Comparison of ENCODE assay signal across 7 mouse cellular contexts in genomic region chr6:134981231-134982062, GRCm38 (mm10). TPM values are rescaled to one million over a fixed set of nuclear protein-coding genes. Genes with fewer than 3 reads are reported as not detected.
DNase-seq lines count a peak whose midpoint lies in the region; ATAC-seq lines count a peak whose summit lies in the region.

Gene Apold1, plus strand, starts transcription at chr6:134981718.

- no peaks in the 10 kb centered on the region for H3K9me3 ChIP-seq in embryonic facial prominence, embryonic 12.5 days

- peaks cover 11% of the 10 kb centered on the region for H3K4me1 ChIP-seq in embryonic facial prominence, embryonic 12.5 days

- ATAC-seq in embryonic facial prominence, embryonic 12.5 days (ENCODE audit: insufficient number of reproducible peaks, insufficient read depth, low FRiP score, low TSS enrichment): no peak
- 0 out of 2 replicates have a peak, but pooled peaks have one; percentile 24 for ATAC-seq in megakaryocyte-erythroid progenitor cell, adult 5-6 weeks (replicated peaks; ENCODE audit: low FRiP score, low TSS enrichment, poor library complexity, severe bottlenecking)

- H3K27ac ChIP-seq in embryonic facial prominence, embryonic 12.5 days: no peak within 1 kb of the TSS

- intact Hi-C loops in heart, postnatal 25 days (cut with DNase I): loop anchor here (1.0 kb wide), 1 partner anchor 53 kb away; no protein-coding TSS in a partner anchor

- DNase-seq in adrenal gland, adult 8-10 months: peak; percentile 42
- peak; percentile 74 for DNase-seq in heart, postnatal 25 days (ENCODE audit: low spot score)
- peak; percentile 48 to 67 for DNase-seq in kidney, postnatal 4 days
- DNase-seq in thymus, postnatal 10 days (ENCODE audit: low spot score in 2 of 2): peak; percentile 65 to 66
- DNase-seq in cerebellum, adult 8-10 months: no peak

- H3K4me3 ChIP-seq in embryonic facial prominence, embryonic 12.5 days: peak within 1 kb of the TSS; percentile 16

- H3K4me2 ChIP-seq in embryonic facial prominence, embryonic 12.5 days (replicated peaks): peak within 1 kb of the TSS; percentile 42

- no peaks in the 10 kb centered on the region for H3K27me3 ChIP-seq in embryonic facial prominence, embryonic 12.5 days

- no peaks in the 10 kb centered on the region for H3K36me3 ChIP-seq in embryonic facial prominence, embryonic 12.5 days

- WGBS in embryonic facial prominence, embryonic 12.5 days: 30% methylated on average over 22 of the region's 22 CpGs

- H3K9ac ChIP-seq in embryonic facial prominence, embryonic 12.5 days: no peak within 1 kb of the TSS

RNA-seq across cellular contexts. Expression of gene Apold1, which starts in this region (rescaled TPM):
- 1 to 10 TPM; 1.8 to 8.8 (median 2.2) TPM for total RNA-seq in adrenal gland, adult 8-10 months (2022)
- polyA plus RNA-seq in embryonic facial prominence, embryonic 12.5 days (2016; fragmentation: Nextera tagmentation; extraction: Ambion mirVana): 4.5 and 4.7 TPM in 2 replicates
- 1 to 10 TPM; 7.0 to 8.2 TPM for total RNA-seq in heart, postnatal 25 days (2021)
- 0.90 and 1.5 TPM in 2 replicates for total RNA-seq in megakaryocyte-erythroid progenitor cell, adult 5-6 weeks (2014; fragmentation: Nextera tagmentation)
- 0.66 and 0.80 TPM in 2 replicates for total RNA-seq in megakaryocyte-erythroid progenitor cell, adult 5-6 weeks (2017)
